Mouse (Mus musculus): ENCODE data around the gene Plcd3. TPM values are rescaled to one million over a fixed set of nuclear protein-coding genes. Genes with fewer than 3 reads are reported as not detected.

Gene Plcd3
- polyA plus RNA-seq, 1 experiment from 2014 or later: 13.6 TPM

DNA sequence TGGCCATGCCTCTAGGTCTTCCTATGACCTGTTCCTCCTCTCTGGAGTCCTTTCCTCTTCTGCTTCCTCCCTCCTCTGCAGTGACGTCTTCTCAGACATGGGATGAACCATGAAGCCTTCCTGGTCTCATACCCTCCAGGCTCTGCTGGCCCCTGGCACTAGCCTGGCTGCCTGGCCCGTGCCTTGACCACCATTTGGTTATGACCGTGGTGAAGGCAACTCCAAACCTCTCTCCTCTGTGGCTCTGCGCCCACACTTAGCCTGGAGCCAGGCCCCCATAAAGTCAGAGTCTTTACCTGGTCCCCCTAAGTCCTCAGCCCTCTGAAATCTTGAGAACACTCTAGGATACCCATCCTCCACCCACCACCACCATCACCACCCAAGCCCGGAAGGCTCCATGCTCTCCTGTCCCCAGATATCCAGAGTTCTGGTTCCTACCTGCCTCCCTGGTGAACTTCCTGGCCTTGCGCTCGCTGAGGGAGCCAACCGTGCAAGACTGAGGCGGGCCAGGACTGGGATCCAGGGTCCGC, 27.3 kb downstream of the Plcd3 start:
- H3K4me3 ChIP-seq (ENCODE audit: low read length): no peak overlapping the region; the same call in 1 of the 2 replicates
- H3K9ac ChIP-seq (ENCODE audit: low read length): no peak overlapping the region; the same call in 1 of the 2 replicates

DNA sequence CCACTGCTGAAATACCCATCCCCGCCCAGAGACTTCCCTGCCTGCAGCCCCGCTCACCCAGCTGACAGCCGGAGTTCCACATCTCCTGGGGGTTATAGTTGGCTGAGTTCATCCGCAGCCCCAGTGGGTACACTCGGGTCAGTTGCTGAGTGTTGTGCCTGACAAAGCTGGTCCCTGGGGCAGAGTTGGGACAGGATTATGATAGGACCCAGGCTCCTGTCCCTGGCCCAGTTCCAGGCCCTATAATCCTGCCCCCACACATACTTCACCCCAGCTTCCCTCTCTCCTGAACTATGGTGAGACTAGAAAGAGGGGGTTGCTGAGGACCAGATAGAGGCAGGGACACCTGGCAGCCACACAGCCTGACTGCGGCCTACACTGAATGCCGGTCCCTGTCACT, 27.8 kb downstream of the Plcd3 start:
- no peak overlapping the region for H3K27ac ChIP-seq (ENCODE audit: low read length)
- H3K4me1 ChIP-seq (ENCODE audit: control insufficient read depth, insufficient read depth, low read length): peaks cover 20% of the 10 kb centered on the region
- H3K9ac ChIP-seq (ENCODE audit: low read length): no peak overlapping the region
- peaks cover 29% of the 10 kb centered on the region for H3K36me3 ChIP-seq (ENCODE audit: control insufficient read depth, insufficient read depth)
- H3K4me3 ChIP-seq (ENCODE audit: low read length): no peak overlapping the region
- WGBS: 74% methylated on average over 7 of the region's 7 CpGs
- H3K9me3 ChIP-seq (replicated peaks; ENCODE audit: control insufficient read depth, low read length): no peaks in the 10 kb centered on the region
- no peak for ATAC-seq (replicated peaks; ENCODE audit: extremely low read depth, insufficient read depth, low FRiP score)
- no peaks in the 10 kb centered on the region for H3K27me3 ChIP-seq (ENCODE audit: control insufficient read depth, insufficient read depth, low read length)
- H3K4me2 ChIP-seq (ENCODE audit: low read depth, low read length): no peak overlapping the region

More for the DNA sequence above, 27.3 kb downstream of the Plcd3 start:
- ATAC-seq (replicated peaks; ENCODE audit: extremely low read depth, insufficient read depth, low FRiP score): no peak
- Histone ChIP-seq H3K36me3 (ENCODE audit: control insufficient read depth, insufficient read depth) (peaks cover 27% of the 10 kb centered on the region), H3K27me3 (ENCODE audit: control insufficient read depth, insufficient read depth, low read length) (no peaks in the 10 kb centered on the region), H3K4me1 (ENCODE audit: control insufficient read depth, insufficient read depth, low read length) (peaks cover 20% of the 10 kb centered on the region), H3K4me2 (ENCODE audit: low read depth, low read length) (peak overlapping the region; percentile 28), H3K27ac (ENCODE audit: low read length) (no peak overlapping the region), H3K9me3 (replicated peaks; ENCODE audit: control insufficient read depth, low read length) (no peaks in the 10 kb centered on the region)
- WGBS: 66% methylated on average over 10 of the region's 10 CpGs

- Histone ChIP-seq H3K4me1 (ENCODE audit: control insufficient read depth, insufficient read depth, low read length) (peaks cover 32% of the 10 kb centered on the region), H3K4me2 (ENCODE audit: low read depth, low read length) (no peak overlapping the region), H3K36me3 (ENCODE audit: control insufficient read depth, insufficient read depth) (peaks cover 35% of the 10 kb centered on the region), H3K27ac (ENCODE audit: low read length) (no peak overlapping the region), H3K27me3 (ENCODE audit: control insufficient read depth, insufficient read depth, low read length) (no peaks in the 10 kb centered on the region), H3K9ac (ENCODE audit: low read length) (no peak overlapping the region), H3K4me3 (ENCODE audit: low read length) (no peak overlapping the region), H3K9me3 (replicated peaks; ENCODE audit: control insufficient read depth, low read length) (no peaks in the 10 kb centered on the region)
- 90% methylated on average over 10 of the region's 10 CpGs for WGBS
- no peak for ATAC-seq (replicated peaks; ENCODE audit: extremely low read depth, insufficient read depth, low FRiP score)
These were observed 31.1 kb downstream of the Plcd3 start for GRCm38 (mm10) chr11:103070322-103070880.

GRCm38 (mm10) chr11:103069731-103070130, 31.7 kb downstream of the Plcd3 start:
- Histone ChIP-seq H3K36me3 (ENCODE audit: control insufficient read depth, insufficient read depth) (peaks cover 39% of the 10 kb centered on the region), H3K4me1 (ENCODE audit: control insufficient read depth, insufficient read depth, low read length) (peaks cover 28% of the 10 kb centered on the region), H3K4me3 (ENCODE audit: low read length) (no peak overlapping the region), H3K9ac (ENCODE audit: low read length) (no peak overlapping the region), H3K9me3 (replicated peaks; ENCODE audit: control insufficient read depth, low read length) (no peaks in the 10 kb centered on the region), H3K4me2 (ENCODE audit: low read depth, low read length) (no peak overlapping the region), H3K27ac (ENCODE audit: low read length) (no peak overlapping the region), H3K27me3 (ENCODE audit: control insufficient read depth, insufficient read depth, low read length) (no peaks in the 10 kb centered on the region)
- 97% methylated on average over 2 of the region's 2 CpGs for WGBS
- ATAC-seq (replicated peaks; ENCODE audit: extremely low read depth, insufficient read depth, low FRiP score): no peak

GRCm38 (mm10) chr11:103068884-103069283, 32.6 kb downstream of the Plcd3 start:
- Histone ChIP-seq H3K9ac (ENCODE audit: low read length) (no peak overlapping the region), H3K9me3 (replicated peaks; ENCODE audit: control insufficient read depth, low read length) (no peaks in the 10 kb centered on the region), H3K36me3 (ENCODE audit: control insufficient read depth, insufficient read depth) (peaks cover 48% of the 10 kb centered on the region), H3K27me3 (ENCODE audit: control insufficient read depth, insufficient read depth, low read length) (no peaks in the 10 kb centered on the region), H3K27ac (ENCODE audit: low read length) (no peak overlapping the region), H3K4me2 (ENCODE audit: low read depth, low read length) (no peak overlapping the region), H3K4me3 (ENCODE audit: low read length) (no peak overlapping the region), H3K4me1 (ENCODE audit: control insufficient read depth, insufficient read depth, low read length) (peaks cover 20% of the 10 kb centered on the region)
- 91% methylated on average over 11 of the region's 11 CpGs for WGBS
- no peak for ATAC-seq (replicated peaks; ENCODE audit: extremely low read depth, insufficient read depth, low FRiP score)

DNA sequence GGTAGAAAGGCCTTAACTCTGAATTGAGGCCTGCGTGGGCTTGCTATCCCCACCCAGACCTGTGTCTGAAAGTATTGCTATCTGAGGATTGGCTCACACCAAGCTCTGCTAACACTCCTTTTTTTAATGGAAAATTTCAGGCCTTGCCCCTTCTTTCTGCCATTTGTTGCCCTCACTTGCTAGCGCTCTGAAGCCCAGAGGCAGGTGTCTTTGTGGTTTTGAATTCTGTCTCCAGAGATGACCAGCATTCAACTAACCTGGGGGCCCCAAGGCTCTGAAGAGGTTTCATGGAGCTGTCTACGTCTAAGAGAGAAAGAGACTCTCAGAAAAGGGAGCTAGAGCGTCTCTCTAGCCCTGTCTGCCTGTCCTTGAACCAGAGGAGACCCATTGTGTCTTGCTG, 33.2 kb downstream of the Plcd3 start:
- peak overlapping the region; percentile 40 for H3K27ac ChIP-seq (ENCODE audit: low read length)
- H3K4me1 ChIP-seq (ENCODE audit: control insufficient read depth, insufficient read depth, low read length): peaks cover 16% of the 10 kb centered on the region
- no peak overlapping the region for H3K4me3 ChIP-seq (ENCODE audit: low read length)
- no peak overlapping the region for H3K9ac ChIP-seq (ENCODE audit: low read length)
- peaks cover 53% of the 10 kb centered on the region for H3K36me3 ChIP-seq (ENCODE audit: control insufficient read depth, insufficient read depth)
- no peaks in the 10 kb centered on the region for H3K9me3 ChIP-seq (replicated peaks; ENCODE audit: control insufficient read depth, low read length)
- H3K4me2 ChIP-seq (ENCODE audit: low read depth, low read length): no peak overlapping the region
- no peaks in the 10 kb centered on the region for H3K27me3 ChIP-seq (ENCODE audit: control insufficient read depth, insufficient read depth, low read length)
- WGBS: 94% methylated on average over 4 of the region's 4 CpGs
- ATAC-seq (replicated peaks; ENCODE audit: extremely low read depth, insufficient read depth, low FRiP score): no peak

- WGBS: 47% methylated on average over 8 of the region's 8 CpGs
- no peak overlapping the region for H3K4me2 ChIP-seq (ENCODE audit: low read depth, low read length)
- peak overlapping the region; percentile 40 for H3K27ac ChIP-seq (ENCODE audit: low read length)
- no peak overlapping the region for H3K4me3 ChIP-seq (ENCODE audit: low read length)
- H3K27me3 ChIP-seq (ENCODE audit: control insufficient read depth, insufficient read depth, low read length): no peaks in the 10 kb centered on the region
- no peak overlapping the region for H3K9ac ChIP-seq (ENCODE audit: low read length)
- peak; percentile 66 for ATAC-seq (replicated peaks; ENCODE audit: extremely low read depth, insufficient read depth, low FRiP score)
- peaks cover 58% of the 10 kb centered on the region for H3K36me3 ChIP-seq (ENCODE audit: control insufficient read depth, insufficient read depth)
- H3K9me3 ChIP-seq (replicated peaks; ENCODE audit: control insufficient read depth, low read length): no peaks in the 10 kb centered on the region
- peaks cover 16% of the 10 kb centered on the region for H3K4me1 ChIP-seq (ENCODE audit: control insufficient read depth, insufficient read depth, low read length)
These were observed 33.9 kb downstream of the Plcd3 start for GRCm38 (mm10) chr11:103067457-103068001.

DNA sequence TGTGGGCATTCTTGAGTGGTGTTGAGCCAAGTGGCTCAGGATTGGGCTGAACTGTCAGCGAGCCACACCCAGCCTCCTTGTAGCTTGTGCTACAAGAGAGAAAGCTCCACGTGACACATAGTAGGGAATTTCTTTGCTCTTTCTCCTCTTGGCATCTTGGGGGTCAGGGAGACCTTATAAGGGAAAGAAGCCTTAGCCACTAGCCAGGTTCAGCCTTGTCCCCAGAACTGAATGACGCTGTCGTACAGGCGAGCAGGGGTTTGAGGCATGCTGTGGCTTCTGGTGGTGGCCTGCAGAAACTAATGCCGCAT, 34.5 kb downstream of the Plcd3 start:
- H3K36me3 ChIP-seq (ENCODE audit: control insufficient read depth, insufficient read depth): peaks cover 58% of the 10 kb centered on the region
- H3K27ac ChIP-seq (ENCODE audit: low read length): peak overlapping the region; percentile 40; the same call in 1 of the 2 replicates
- no peak overlapping the region for H3K4me3 ChIP-seq (ENCODE audit: low read length)
- ATAC-seq (replicated peaks; ENCODE audit: extremely low read depth, insufficient read depth, low FRiP score): no peak
- H3K9me3 ChIP-seq (replicated peaks; ENCODE audit: control insufficient read depth, low read length): no peaks in the 10 kb centered on the region
- H3K27me3 ChIP-seq (ENCODE audit: control insufficient read depth, insufficient read depth, low read length): no peaks in the 10 kb centered on the region
- WGBS: 75% methylated on average over 6 of the region's 6 CpGs
- peaks cover 19% of the 10 kb centered on the region for H3K4me1 ChIP-seq (ENCODE audit: control insufficient read depth, insufficient read depth, low read length)
- no peak overlapping the region for H3K4me2 ChIP-seq (ENCODE audit: low read depth, low read length)
- no peak overlapping the region for H3K9ac ChIP-seq (ENCODE audit: low read length)

DNA sequence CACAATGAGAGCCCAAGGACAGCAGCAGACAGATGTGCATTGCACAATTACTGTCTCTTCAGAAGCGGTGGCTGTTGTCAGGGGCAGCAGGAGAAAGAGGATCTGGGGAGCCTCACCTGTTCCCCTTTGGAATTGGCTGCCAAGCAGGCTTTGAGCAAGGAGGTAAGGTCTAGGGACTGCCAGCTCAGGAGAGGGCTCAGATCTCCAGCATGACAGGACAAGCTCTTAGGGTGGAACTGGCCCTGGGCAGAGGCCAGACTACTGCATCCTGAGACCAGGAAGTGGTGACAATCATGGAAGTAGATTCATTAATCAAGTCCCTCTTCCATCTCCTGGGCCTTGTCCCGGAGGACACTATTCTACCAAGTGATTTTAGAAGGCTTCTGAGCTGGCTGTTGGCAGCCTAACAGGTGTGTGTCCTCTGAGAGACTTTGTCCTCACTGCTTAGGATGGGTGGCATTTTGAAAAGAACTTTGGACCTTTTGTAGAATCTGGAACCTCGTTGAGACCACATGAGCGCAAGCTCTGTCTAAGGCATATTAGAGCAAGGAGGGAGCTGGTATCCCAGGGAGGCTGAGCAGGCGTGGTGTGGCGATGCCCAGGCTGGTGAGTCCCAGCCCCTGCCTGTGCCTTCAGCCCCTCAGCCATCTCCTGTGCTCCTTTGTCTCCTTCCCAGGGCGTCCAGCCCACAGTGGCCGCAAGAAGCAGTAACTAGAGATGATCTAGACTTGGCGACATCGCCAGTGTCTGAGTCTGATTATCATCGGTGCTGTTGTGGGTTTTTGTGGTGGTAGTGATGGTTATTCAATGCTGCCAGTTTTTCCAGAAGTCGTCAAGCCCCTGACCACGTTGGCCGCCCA, 35.0 kb downstream of the Plcd3 start:
- Histone ChIP-seq H3K27ac (ENCODE audit: low read length) (no peak overlapping the region; the same call in 1 of the 2 replicates), H3K36me3 (ENCODE audit: control insufficient read depth, insufficient read depth) (peaks cover 58% of the 10 kb centered on the region), H3K9ac (ENCODE audit: low read length) (no peak overlapping the region), H3K9me3 (replicated peaks; ENCODE audit: control insufficient read depth, low read length) (no peaks in the 10 kb centered on the region), H3K4me1 (ENCODE audit: control insufficient read depth, insufficient read depth, low read length) (peaks cover 24% of the 10 kb centered on the region), H3K4me3 (ENCODE audit: low read length) (no peak overlapping the region), H3K4me2 (ENCODE audit: low read depth, low read length) (no peak overlapping the region), H3K27me3 (ENCODE audit: control insufficient read depth, insufficient read depth, low read length) (no peaks in the 10 kb centered on the region)
- ATAC-seq (replicated peaks; ENCODE audit: extremely low read depth, insufficient read depth, low FRiP score): no peak
- 90% methylated on average over 14 of the region's 14 CpGs for WGBS

Data from heart, embryonic 16.5 days (tissue).